Mouse (Mus musculus) ES-Bruce4 (cell line): Measurements from ENCODE around the gene Ssbp4. TPM values are rescaled to one million over a fixed set of nuclear protein-coding genes. Genes with fewer than 3 reads are reported as not detected.
A peak's percentile ranks its signal among the peaks of the same experiment; 100 is the strongest.
"Not testable (repeated sequence)": the region's sequence is repeated elsewhere in the genome, so short reads cannot be mapped to it uniquely, and the experiment has no call there.

Experiments
- H3K27ac ChIP-seq: 2 replicates; pipeline ENCODE4 v1.5.1; 2012; ENCODE audit warnings: low read length, inconsistent platforms; ENCODE audit not compliant: insufficient read depth
- H3K27me3 ChIP-seq: 2 replicates; pipeline ENCODE4 v1.6.1; 2012; ENCODE audit warnings: mild to moderate bottlenecking, low read length, inconsistent platforms; ENCODE audit not compliant: control insufficient read depth, poor library complexity, insufficient read depth, severe bottlenecking
- H3K36me3 ChIP-seq: 2 replicates; pipeline ENCODE4 v1.6.1; 2012; ENCODE audit warnings: inconsistent platforms, mild to moderate bottlenecking, low read length, moderate library complexity; ENCODE audit not compliant: control insufficient read depth, poor library complexity, insufficient read depth, severe bottlenecking
- H3K4me1 ChIP-seq: one replicate; pipeline ENCODE4 v1.8.1; 2011; ENCODE audit warnings: low read length; ENCODE audit not compliant: control insufficient read depth, insufficient read depth
- H3K4me3 ChIP-seq: 2 replicates; pipeline ENCODE4 v1.5.1; 2011; ENCODE audit warnings: low read depth, mild to moderate bottlenecking, low read length
- H3K9ac ChIP-seq: 2 replicates; pipeline ENCODE4 v1.6.1; 2012; ENCODE audit warnings: low read depth, mild to moderate bottlenecking, inconsistent platforms; ENCODE audit not compliant: poor library complexity, severe bottlenecking
- H3K9me3 ChIP-seq: replicated peaks from 2 replicates; pipeline ENCODE4 v1.6.1; 2012; ENCODE audit warnings: mild to moderate bottlenecking, low read length, inconsistent platforms; ENCODE audit not compliant: control insufficient read depth, poor library complexity, insufficient read depth, severe bottlenecking
- CTCF ChIP-seq: IDR thresholded peaks from one replicate; pipeline ENCODE4 v1.8.1; 2011; ENCODE audit warnings: low read depth, low read length
- EP300 ChIP-seq: IDR thresholded peaks from 2 replicates; pipeline ENCODE4 v1.6.1; 2011; ENCODE audit warnings: low read depth, low read length; ENCODE audit not compliant: insufficient read depth
- POLR2A ChIP-seq: IDR thresholded peaks from one replicate; pipeline ENCODE4 v1.8.1; 2011; ENCODE audit warnings: low read length; ENCODE audit not compliant: insufficient read depth
- polyA plus RNA-seq: library from polyadenylated mRNA; stranded (reverse); fragments of >200 nt; gene quantifications from 2 replicates; pipeline ENCODE4 v1.2.4, GENCODE M21; 2011; ENCODE audit warnings: low read depth; ENCODE audit not compliant: missing spikeins, insufficient read depth, insufficient read length

Gene Ssbp4
- polyA plus RNA-seq, 1 experiment, result 50.2 TPM

DNA sequence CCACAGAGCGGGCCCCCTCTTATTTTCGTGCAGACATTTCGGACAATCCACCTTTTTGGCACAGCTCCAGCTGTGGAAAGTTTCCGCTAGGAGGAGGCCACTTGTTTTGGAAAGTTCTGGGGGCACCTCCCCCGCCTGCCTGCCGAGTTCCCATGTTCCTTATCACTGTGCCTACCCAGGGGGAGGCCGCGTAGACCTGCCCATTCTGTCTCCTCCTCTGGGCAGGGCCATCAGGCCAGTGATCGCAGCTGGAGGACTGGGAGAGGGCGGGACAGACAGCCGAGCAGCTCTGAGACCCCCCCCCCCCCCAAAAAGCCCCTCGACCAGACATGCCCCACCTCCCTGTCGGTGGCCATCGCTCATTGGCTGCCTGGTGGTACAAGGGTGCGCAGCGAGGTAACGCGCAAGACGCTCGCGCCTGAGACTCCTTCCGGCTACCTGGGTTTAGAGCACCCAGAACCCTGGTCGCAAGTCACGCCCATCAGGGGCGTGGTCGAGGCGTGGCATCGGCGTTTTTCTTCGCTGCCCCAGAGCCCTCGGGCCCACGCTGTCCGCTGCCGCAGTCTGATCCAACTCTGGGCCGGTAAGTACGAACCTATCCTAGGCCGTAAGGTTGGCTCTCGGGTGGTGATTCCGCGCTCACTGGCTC, 14.6 kb downstream of the Ssbp4 start, which contains the start of gene Isyna1:
Gene Isyna1, plus strand, starts transcription at position 413 of the 649 bp plus-strand sequence.
- H3K27ac ChIP-seq, result no peak within 1 kb of the TSS
- no peaks in the 10 kb centered on the region for H3K27me3 ChIP-seq
- peak within 1 kb of the TSS; percentile 78 for H3K9ac ChIP-seq
- TF ChIP-seq CTCF (no peak), EP300 (0 out of 2 replicates have a peak, but pooled peaks have one; percentile 3), POLR2A (peak; percentile 97)
- peak within 1 kb of the TSS; percentile 80 for H3K4me3 ChIP-seq
- peaks cover 4% of the 10 kb centered on the region for H3K4me1 ChIP-seq
- H3K9me3 ChIP-seq, result no peaks in the 10 kb centered on the region
- H3K36me3 ChIP-seq, result no peaks in the 10 kb centered on the region; the same call in 1 of the 2 replicates

DNA sequence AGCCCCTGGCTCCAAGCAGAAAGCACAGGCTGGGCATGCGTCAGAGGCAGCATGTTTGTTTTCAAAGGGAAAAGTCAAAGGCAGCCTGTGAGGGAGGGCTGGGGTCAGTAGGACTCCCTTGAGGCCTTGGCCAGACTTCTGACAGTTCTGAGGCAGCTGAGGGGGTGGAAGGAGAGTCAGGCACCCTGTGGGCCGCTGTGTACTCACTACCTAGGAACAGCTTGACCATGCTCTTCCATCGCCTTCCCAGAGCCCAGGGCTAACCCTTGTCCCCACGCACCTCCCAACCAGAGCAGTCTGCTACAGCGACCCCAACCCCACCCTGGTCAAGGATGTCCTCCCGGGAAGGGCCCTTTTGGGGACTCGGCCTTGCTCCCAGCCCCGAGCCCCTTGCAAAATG, 15.5 kb downstream of the Ssbp4 start:
- H3K27ac ChIP-seq, result no peak overlapping the region
- no peak overlapping the region for H3K4me3 ChIP-seq
- no peaks in the 10 kb centered on the region; the same call in 1 of the 2 replicates for H3K36me3 ChIP-seq
- peaks cover 2% of the 10 kb centered on the region for H3K4me1 ChIP-seq
- no peaks in the 10 kb centered on the region for H3K9me3 ChIP-seq
- no peaks in the 10 kb centered on the region for H3K27me3 ChIP-seq
- H3K9ac ChIP-seq, result peak overlapping the region; percentile 40; the same call in 1 of the 2 replicates
- TF ChIP-seq CTCF, result no peak

DNA sequence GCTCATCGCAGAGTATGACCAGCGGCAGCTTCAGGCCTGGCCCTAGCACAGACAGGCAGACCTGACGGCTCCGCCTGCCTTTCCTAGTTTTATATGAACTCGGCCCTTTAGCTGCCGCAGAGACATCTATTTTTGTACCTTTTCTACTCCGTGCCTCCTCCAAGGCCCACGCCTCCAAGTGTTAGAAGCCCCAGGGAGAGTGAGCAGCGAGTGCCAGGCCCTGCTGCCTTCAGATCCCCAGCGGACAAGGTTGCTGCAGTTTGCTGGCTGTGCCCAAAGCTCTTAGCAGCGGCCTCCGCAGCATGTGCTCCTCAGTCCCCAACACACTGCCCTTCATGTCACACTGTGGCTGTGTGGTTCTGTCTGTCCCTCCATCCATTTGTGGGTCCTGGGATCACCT, 17.1 kb downstream of the Ssbp4 start:
- H3K4me1 ChIP-seq, result peaks cover 2% of the 10 kb centered on the region
- no peak overlapping the region for H3K27ac ChIP-seq
- H3K9me3 ChIP-seq, result no peaks in the 10 kb centered on the region
- H3K27me3 ChIP-seq, result no peaks in the 10 kb centered on the region
- no peaks in the 10 kb centered on the region; the same call in 1 of the 2 replicates for H3K36me3 ChIP-seq
- H3K4me3 ChIP-seq, result peak overlapping the region; percentile 22; the same call in 1 of the 2 replicates
- no peak overlapping the region for H3K9ac ChIP-seq
- TF ChIP-seq EP300 (no peak), POLR2A (no peak), CTCF (no peak)

DNA sequence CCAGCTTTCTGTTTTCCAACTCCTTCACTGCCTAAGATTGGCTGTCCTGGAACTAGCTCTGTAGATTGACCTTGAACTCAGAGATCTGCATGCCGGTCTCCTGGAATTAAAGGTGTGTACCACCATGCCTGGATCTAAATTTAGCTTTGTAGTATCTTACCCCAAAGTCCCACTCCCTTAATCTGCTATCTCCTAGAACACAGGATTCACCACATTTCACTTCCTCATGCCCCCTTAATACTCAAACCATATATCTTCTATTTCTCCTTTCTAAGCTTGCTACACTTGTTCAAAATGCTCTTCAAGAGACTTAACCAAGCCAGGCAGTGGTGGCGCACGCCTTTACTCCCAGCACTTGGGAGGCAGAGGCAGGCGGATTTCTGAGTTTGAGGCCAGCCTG, 20.7 kb downstream of the Ssbp4 start:
- H3K36me3 ChIP-seq, H3K27ac ChIP-seq, H3K4me3 ChIP-seq, H3K9ac ChIP-seq, H3K9me3 ChIP-seq, H3K4me1 ChIP-seq, H3K27me3 ChIP-seq: not testable (repeated sequence)

DNA sequence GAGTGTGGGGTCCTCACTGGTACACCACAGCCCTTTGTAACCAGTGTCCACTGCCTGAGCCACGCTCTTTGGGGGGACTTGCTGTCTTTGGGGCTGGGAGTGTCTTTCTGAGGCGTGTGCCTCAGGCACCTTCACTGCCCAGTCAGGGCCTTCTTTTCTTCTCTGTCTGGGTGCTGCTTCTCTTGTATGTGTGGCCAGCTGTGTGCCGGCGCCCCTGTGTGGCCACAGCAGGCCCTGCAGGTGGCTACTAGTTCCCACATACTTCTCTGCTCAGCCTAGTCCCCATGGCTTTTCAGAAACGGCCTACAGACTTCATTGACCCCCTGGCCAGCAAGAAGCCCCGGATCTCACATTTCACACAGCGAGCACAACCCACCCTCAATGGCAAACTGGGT, 23.4 kb downstream of the Ssbp4 start:
- TF ChIP-seq EP300 (no peak), CTCF (peak; percentile 74)
- Histone ChIP-seq H3K36me3 (peaks cover 18% of the 10 kb centered on the region), H3K4me1 (no peaks in the 10 kb centered on the region), H3K27me3 (no peaks in the 10 kb centered on the region), H3K4me3 (no peak overlapping the region), H3K9me3 (no peaks in the 10 kb centered on the region), H3K9ac (no peak overlapping the region), H3K27ac (peak overlapping the region; percentile 4; the same call in 1 of the 2 replicates)

DNA sequence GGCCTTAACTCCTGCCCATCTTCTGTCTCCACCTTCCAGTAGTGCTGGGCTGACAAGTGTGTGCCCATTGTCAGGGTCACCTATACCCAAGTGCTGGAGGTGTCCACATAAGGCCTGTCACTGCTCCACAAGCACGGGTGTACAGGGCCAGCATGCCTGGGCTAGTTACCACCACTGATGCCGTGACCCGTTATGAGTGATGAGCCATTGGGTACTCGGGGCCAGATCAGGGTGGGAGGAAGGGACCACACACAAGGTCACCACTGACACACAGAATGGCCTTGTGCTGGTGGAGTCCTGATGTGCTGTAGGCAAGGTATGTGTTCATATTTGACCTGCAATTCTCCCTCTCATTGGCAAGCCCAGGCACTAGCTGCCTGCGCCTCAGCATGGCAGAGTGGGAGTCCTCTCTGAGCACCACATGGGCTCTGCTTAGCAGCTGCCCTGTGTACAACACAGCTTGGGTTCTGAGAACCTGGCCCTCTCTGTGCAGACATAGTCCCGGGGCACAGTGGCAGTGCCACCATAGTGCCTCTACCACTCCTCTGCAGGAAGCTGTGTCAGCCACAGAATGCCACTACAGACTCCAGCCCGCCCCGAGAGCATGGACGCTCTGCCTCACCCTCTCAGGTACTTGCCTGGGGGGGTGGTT, 23.9 kb downstream of the Ssbp4 start:
- Histone ChIP-seq H3K4me1 (no peaks in the 10 kb centered on the region), H3K27ac (peak overlapping the region; percentile 4), H3K27me3 (no peaks in the 10 kb centered on the region), H3K36me3 (peaks cover 18% of the 10 kb centered on the region), H3K9me3 (no peaks in the 10 kb centered on the region), H3K4me3 (no peak overlapping the region), H3K9ac (no peak overlapping the region)
- no peak for TF ChIP-seq EP300
- no peak for TF ChIP-seq POLR2A
- no peak for TF ChIP-seq CTCF
